26 mouse cellular contexts compared by ENCODE assay signal in the genomic region with DNA sequence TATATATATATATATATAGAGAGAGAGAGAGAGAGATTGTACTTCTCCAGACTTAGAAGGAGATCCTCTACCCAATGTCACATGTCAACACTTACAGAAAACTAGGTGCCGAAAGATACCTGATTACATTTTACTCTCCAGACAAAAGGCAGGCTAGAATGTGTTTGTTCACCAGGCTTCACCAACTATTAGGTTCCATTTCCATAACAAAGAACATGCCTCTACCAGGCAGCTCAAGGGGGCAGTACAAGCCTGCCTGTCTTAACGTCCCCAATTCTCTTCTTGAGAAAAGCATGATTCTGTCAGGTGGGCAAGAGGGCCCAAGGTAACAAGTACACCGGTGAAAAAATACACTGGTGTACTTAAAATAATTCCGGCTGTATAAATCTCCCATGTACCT.
"Had no signal": no experiment of that assay in that cellular context is flagged by ENCODE, and none has a peak within 500 bp of the region (broad histone marks: within the 10 kb centered on the region; RNA-seq: fewer than 3 reads in every experiment).

No protein-coding gene starts in this region.

- DNase-seq: gastrocnemius, postnatal 14 days; gastrocnemius, postnatal 36 days; heart, adult 18-20 months; heart, postnatal 14 days; heart, postnatal 36 days; kidney, adult 11 months; kidney, adult 2 months; kidney, adult 9 months; kidney, postnatal 14 days; kidney, postnatal 36 days; layer of hippocampus, adult 9-11 months; layer of hippocampus, postnatal 36 days; left cerebral cortex, postnatal 4 days had no signal

- H3K36me3 ChIP-seq: heart, embryonic 10.5 days; heart, embryonic 13.5 days; heart, embryonic 15.5 days; hindbrain, embryonic 13.5 days; hindbrain, embryonic 15.5 days; kidney, embryonic 15.5 days; limb, embryonic 13.5 days; limb, embryonic 15.5 days; liver, embryonic 12.5 days had no signal

- H3K27me3 ChIP-seq: heart, embryonic 13.5 days; heart, embryonic 15.5 days; hindbrain, embryonic 13.5 days; hindbrain, embryonic 15.5 days; kidney, embryonic 15.5 days; limb, embryonic 13.5 days; limb, embryonic 15.5 days; liver, embryonic 12.5 days had no signal

- H3K9me3 ChIP-seq: heart, embryonic 10.5 days; heart, embryonic 13.5 days; heart, embryonic 15.5 days; hindbrain, embryonic 13.5 days; hindbrain, embryonic 15.5 days; kidney, embryonic 15.5 days; limb, embryonic 13.5 days; limb, embryonic 15.5 days; liver, embryonic 12.5 days had no signal

- H3K27ac ChIP-seq: heart, embryonic 10.5 days; heart, embryonic 13.5 days; heart, embryonic 15.5 days; hindbrain, embryonic 13.5 days; hindbrain, embryonic 15.5 days; hindbrain, postnatal 0 days; kidney, embryonic 15.5 days; kidney, postnatal 0 days; limb, embryonic 13.5 days; limb, embryonic 15.5 days; liver, embryonic 12.5 days; liver, embryonic 14.5 days had no signal

- H3K4me1 ChIP-seq: heart, embryonic 10.5 days; hindbrain, embryonic 13.5 days; kidney, embryonic 15.5 days; limb, embryonic 13.5 days; liver, embryonic 12.5 days had no signal

- H3K9ac ChIP-seq: heart, embryonic 13.5 days; heart, embryonic 15.5 days; hindbrain, embryonic 13.5 days; hindbrain, embryonic 15.5 days; kidney, embryonic 15.5 days; limb, embryonic 13.5 days; limb, embryonic 15.5 days; liver, embryonic 12.5 days; liver, embryonic 14.5 days had no signal

- H3K4me3 ChIP-seq: heart, embryonic 10.5 days; heart, embryonic 13.5 days; heart, embryonic 15.5 days; hindbrain, embryonic 13.5 days; hindbrain, embryonic 15.5 days; kidney, embryonic 15.5 days; limb, embryonic 13.5 days; limb, embryonic 15.5 days; liver, embryonic 12.5 days had no signal

- ATAC-seq: hindbrain, postnatal 0 days; intestine, embryonic 16.5 days; liver, embryonic 12.5 days had no signal

- H3K4me2 ChIP-seq: heart, embryonic 13.5 days; heart, embryonic 15.5 days; hindbrain, embryonic 13.5 days; hindbrain, embryonic 15.5 days; kidney, embryonic 15.5 days; limb, embryonic 13.5 days; limb, embryonic 15.5 days; liver, embryonic 12.5 days had no signal
